Mouse (Mus musculus): ENCODE measurements around the gene C9orf72. TPM values are rescaled to one million over a fixed set of nuclear protein-coding genes. Genes with fewer than 3 reads are reported as not detected.
A peak's percentile ranks its signal among the peaks of the same experiment; 100 is the strongest.
"Not testable (repeated sequence)": the region's sequence is repeated elsewhere in the genome, so short reads cannot be mapped to it uniquely, and the experiment has no call there.

Gene C9orf72
- polyA plus RNA-seq (2015; fragmentation: Nextera tagmentation; extraction: Ambion mirVana): 11.7 and 12.0 TPM in 2 replicates

- peak within 1 kb of the TSS; percentile 93 for H3K4me3 ChIP-seq (replicated peaks)
- no peaks in the 10 kb centered on the region for H3K4me1 ChIP-seq
- H3K9me3 ChIP-seq: no peaks in the 10 kb centered on the region
- peak; percentile 98 for ATAC-seq (ENCODE audit: insufficient read depth, low FRiP score, low read depth)
- H3K36me3 ChIP-seq: no peaks in the 10 kb centered on the region
- H3K9ac ChIP-seq: peak within 1 kb of the TSS; percentile 78
- H3K4me2 ChIP-seq: peak within 1 kb of the TSS; percentile 77
- H3K27me3 ChIP-seq (replicated peaks): no peaks in the 10 kb centered on the region
- WGBS: under 1% methylated on average over 50 of the region's 51 CpGs
- peak within 1 kb of the TSS; percentile 76 for H3K27ac ChIP-seq
Measured at GRCm38 (mm10) chr4:35225734-35226495, at the start of gene C9orf72. TSS of gene C9orf72 (minus strand) at chr4:35226175.

- 63% methylated on average over 9 of the region's 9 CpGs for WGBS
- no peaks in the 10 kb centered on the region for H3K36me3 ChIP-seq
- no peak for ATAC-seq (ENCODE audit: insufficient read depth, low FRiP score, low read depth)
- no peak overlapping the region for H3K27ac ChIP-seq
- H3K4me3 ChIP-seq (replicated peaks): no peak overlapping the region
- no peak overlapping the region for H3K4me2 ChIP-seq
- no peak overlapping the region for H3K9ac ChIP-seq
- no peaks in the 10 kb centered on the region for H3K9me3 ChIP-seq
- H3K4me1 ChIP-seq: no peaks in the 10 kb centered on the region
- H3K27me3 ChIP-seq (replicated peaks): no peaks in the 10 kb centered on the region
Measured at GRCm38 (mm10) chr4:35259006-35259405, 33.0 kb upstream of the C9orf72 start.

GRCm38 (mm10) chr4:35244023-35244422, 18.0 kb upstream of the C9orf72 start:
- Histone ChIP-seq H3K4me1 (no peaks in the 10 kb centered on the region), H3K4me3 (replicated peaks) (no peak overlapping the region), H3K9me3 (no peaks in the 10 kb centered on the region), H3K36me3 (no peaks in the 10 kb centered on the region), H3K27ac (no peak overlapping the region), H3K9ac (no peak overlapping the region), H3K27me3 (replicated peaks) (no peaks in the 10 kb centered on the region), H3K4me2 (no peak overlapping the region)
- WGBS: 50% methylated on average over 1 of the region's 1 CpGs
- ATAC-seq (ENCODE audit: insufficient read depth, low FRiP score, low read depth): no peak

DNA sequence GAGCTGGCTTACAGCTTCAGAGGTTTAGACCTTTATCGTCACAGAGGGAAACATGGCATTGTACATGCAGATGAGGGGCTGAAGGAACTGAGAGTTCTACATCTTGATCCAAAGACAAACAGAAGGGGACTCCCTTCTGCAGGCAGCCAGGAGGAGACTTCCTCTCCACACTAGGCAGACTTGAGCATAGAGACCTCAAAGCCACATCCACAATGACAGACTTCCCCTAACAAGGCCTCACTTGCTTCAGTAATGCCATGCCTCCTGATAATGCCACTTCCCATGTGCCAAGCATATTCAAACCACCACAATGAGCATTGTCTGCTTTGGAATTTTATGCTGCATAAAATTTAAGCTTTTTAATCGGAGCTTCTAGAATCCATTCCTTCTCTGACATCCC, 15.8 kb upstream of the C9orf72 start:
- no peak overlapping the region for H3K9ac ChIP-seq
- H3K4me1 ChIP-seq: no peaks in the 10 kb centered on the region
- H3K4me3 ChIP-seq (replicated peaks): no peak overlapping the region
- no peaks in the 10 kb centered on the region for H3K9me3 ChIP-seq
- no peak for ATAC-seq (ENCODE audit: insufficient read depth, low FRiP score, low read depth)
- no peaks in the 10 kb centered on the region for H3K27me3 ChIP-seq (replicated peaks)
- H3K36me3 ChIP-seq: no peaks in the 10 kb centered on the region
- H3K4me2 ChIP-seq: no peak overlapping the region
- H3K27ac ChIP-seq: no peak overlapping the region
- WGBS: 71% methylated on average over 2 of the region's 2 CpGs

GRCm38 (mm10) chr4:35238696-35239095, 12.7 kb upstream of the C9orf72 start:
- Histone ChIP-seq H3K36me3 (no peaks in the 10 kb centered on the region), H3K9me3 (no peaks in the 10 kb centered on the region), H3K4me1 (no peaks in the 10 kb centered on the region), H3K27ac (no peak overlapping the region), H3K27me3 (replicated peaks) (no peaks in the 10 kb centered on the region), H3K4me3 (replicated peaks) (no peak overlapping the region), H3K9ac (no peak overlapping the region), H3K4me2 (no peak overlapping the region)
- WGBS: 82% methylated on average over 4 of the region's 4 CpGs
- ATAC-seq (ENCODE audit: insufficient read depth, low FRiP score, low read depth): no peak

DNA sequence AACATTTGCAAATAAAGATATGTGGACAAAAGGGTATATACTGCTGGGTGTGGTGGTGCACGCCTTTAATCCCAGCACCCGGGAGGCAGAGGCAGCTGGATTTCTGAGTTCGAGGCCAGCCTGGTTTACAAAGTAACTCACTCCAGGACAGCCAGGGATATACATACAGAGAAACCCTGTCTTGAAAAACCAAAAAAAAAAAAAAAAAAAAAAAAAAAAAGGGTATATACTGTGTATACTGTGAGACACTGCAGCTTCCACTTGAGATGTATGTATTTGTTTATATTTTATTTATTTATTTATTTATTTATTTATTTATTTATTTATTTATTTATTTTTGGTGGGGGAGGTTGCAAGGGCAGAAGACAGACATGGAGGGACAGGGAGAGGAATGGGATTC, 12.3 kb upstream of the C9orf72 start:
- not testable (repeated sequence) for H3K27ac ChIP-seq; ATAC-seq (ENCODE audit: insufficient read depth, low FRiP score, low read depth); H3K9me3 ChIP-seq; H3K27me3 ChIP-seq (replicated peaks); H3K36me3 ChIP-seq; H3K4me2 ChIP-seq; H3K9ac ChIP-seq; H3K4me3 ChIP-seq (replicated peaks); H3K4me1 ChIP-seq
- WGBS: 79% methylated on average over 3 of the region's 3 CpGs

DNA sequence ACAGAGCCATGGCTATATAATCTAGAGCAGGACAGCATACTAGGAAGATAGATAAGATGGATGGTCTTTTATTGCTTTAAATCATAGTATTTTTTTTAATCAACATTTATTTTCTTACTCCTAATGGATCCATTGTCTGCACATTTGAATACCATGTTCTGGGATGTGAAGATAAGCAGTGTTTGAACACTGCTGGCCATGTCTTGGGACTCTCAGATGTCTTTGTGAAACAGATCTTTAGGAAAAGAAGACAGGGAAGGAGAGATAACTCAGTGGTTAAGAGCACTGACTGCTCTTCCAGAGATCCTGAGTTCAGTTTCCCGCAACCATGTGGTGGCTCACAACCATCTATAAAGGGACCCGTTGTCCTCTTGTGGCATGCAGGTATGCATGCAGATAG, 10.3 kb upstream of the C9orf72 start:
- no peak overlapping the region for H3K27ac ChIP-seq
- 82% methylated on average over 2 of the region's 2 CpGs for WGBS
- H3K4me1 ChIP-seq: no peaks in the 10 kb centered on the region
- H3K9ac ChIP-seq: no peak overlapping the region
- no peaks in the 10 kb centered on the region for H3K27me3 ChIP-seq (replicated peaks)
- H3K9me3 ChIP-seq: no peaks in the 10 kb centered on the region
- ATAC-seq (ENCODE audit: insufficient read depth, low FRiP score, low read depth): no peak
- H3K36me3 ChIP-seq: no peaks in the 10 kb centered on the region
- H3K4me2 ChIP-seq: no peak overlapping the region
- H3K4me3 ChIP-seq (replicated peaks): no peak overlapping the region

- WGBS: 64% methylated on average over 4 of the region's 4 CpGs
Measured at GRCm38 (mm10) chr4:35228260-35228659, 2.3 kb upstream of the C9orf72 start.

DNA sequence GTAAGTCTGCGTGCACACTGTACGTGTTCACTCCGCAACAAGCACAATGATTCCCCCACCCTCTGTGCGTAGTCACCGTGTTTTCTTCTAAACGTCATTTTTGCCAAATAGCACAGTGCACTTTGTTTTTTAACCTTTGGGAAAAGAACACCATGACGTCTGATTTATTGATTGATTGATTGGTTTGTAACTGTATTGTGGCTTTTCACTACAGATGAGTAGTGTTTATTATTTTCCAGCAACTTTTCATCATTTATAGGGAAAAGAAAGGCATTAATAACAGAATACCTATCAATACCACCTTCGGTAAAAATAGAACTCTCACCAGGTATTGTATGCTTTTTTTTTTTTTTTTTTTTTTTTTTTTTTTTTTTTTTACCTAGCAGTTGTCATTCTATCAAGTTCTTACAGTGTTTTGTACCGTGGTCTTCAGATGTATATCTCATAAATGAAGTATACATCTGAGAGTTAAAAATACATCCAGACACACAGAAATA, 569 bp upstream of the C9orf72 start:
- Histone ChIP-seq H3K4me2 (peak overlapping the region; percentile 77), H3K4me3 (replicated peaks) (peak overlapping the region; percentile 93), H3K36me3 (no peaks in the 10 kb centered on the region), H3K4me1 (no peaks in the 10 kb centered on the region), H3K27ac (peak overlapping the region; percentile 76), H3K9ac (peak overlapping the region; percentile 48; the same call in 1 of the 2 replicates), H3K27me3 (replicated peaks) (no peaks in the 10 kb centered on the region), H3K9me3 (no peaks in the 10 kb centered on the region)
- WGBS: 13% methylated on average over 9 of the region's 9 CpGs
- peak; percentile 29 for ATAC-seq (ENCODE audit: insufficient read depth, low FRiP score, low read depth)

More at GRCm38 (mm10) chr4:35228260-35228659, 2.3 kb upstream of the C9orf72 start:
- no peak overlapping the region for H3K9ac ChIP-seq
- no peak overlapping the region for H3K27ac ChIP-seq
- H3K27me3 ChIP-seq (replicated peaks): no peaks in the 10 kb centered on the region
- no peaks in the 10 kb centered on the region for H3K9me3 ChIP-seq
- no peak overlapping the region for H3K4me3 ChIP-seq (replicated peaks)
- ATAC-seq (ENCODE audit: insufficient read depth, low FRiP score, low read depth): no peak
- H3K4me1 ChIP-seq: no peaks in the 10 kb centered on the region
- H3K36me3 ChIP-seq: no peaks in the 10 kb centered on the region
- no peak overlapping the region for H3K4me2 ChIP-seq

- Histone ChIP-seq H3K36me3 (no peaks in the 10 kb centered on the region), H3K4me2 (peak overlapping the region; percentile 77), H3K27ac (peak overlapping the region; percentile 36; the same call in 1 of the 2 replicates), H3K27me3 (replicated peaks) (no peaks in the 10 kb centered on the region), H3K4me3 (replicated peaks) (peak overlapping the region; percentile 93), H3K9me3 (no peaks in the 10 kb centered on the region), H3K9ac (peak overlapping the region; percentile 78), H3K4me1 (no peaks in the 10 kb centered on the region)
- ATAC-seq (ENCODE audit: insufficient read depth, low FRiP score, low read depth): peak; percentile 33
- WGBS: under 1% methylated on average over 35 of the region's 40 CpGs
Measured at GRCm38 (mm10) chr4:35225141-35225733, 738 bp downstream of the C9orf72 start.

DNA sequence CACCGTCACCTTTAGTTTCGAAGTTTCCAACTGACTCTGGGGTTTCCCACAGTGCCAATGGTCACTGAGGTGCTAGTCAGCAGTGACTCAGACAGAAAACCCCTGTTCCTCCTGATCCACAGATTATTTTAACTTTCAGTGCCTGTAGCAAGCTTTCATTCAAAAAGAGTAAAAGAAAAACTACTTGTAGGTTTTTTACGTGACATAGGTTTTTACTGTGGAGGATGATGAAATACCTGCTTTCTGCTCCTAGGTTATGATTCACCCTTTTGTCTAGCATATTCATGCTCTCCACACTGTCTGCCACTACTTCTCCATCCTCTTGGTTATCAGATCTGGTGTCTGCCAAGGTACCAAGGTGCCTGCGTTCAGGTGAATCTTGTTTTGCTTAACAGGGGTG, 1.9 kb downstream of the C9orf72 start:
- Histone ChIP-seq H3K4me2 (no peak overlapping the region), H3K9me3 (no peaks in the 10 kb centered on the region), H3K27me3 (replicated peaks) (no peaks in the 10 kb centered on the region), H3K27ac (no peak overlapping the region), H3K4me1 (no peaks in the 10 kb centered on the region), H3K36me3 (no peaks in the 10 kb centered on the region), H3K9ac (no peak overlapping the region), H3K4me3 (replicated peaks) (no peak overlapping the region)
- ATAC-seq (ENCODE audit: insufficient read depth, low FRiP score, low read depth): no peak
- 84% methylated on average over 4 of the region's 4 CpGs for WGBS

DNA sequence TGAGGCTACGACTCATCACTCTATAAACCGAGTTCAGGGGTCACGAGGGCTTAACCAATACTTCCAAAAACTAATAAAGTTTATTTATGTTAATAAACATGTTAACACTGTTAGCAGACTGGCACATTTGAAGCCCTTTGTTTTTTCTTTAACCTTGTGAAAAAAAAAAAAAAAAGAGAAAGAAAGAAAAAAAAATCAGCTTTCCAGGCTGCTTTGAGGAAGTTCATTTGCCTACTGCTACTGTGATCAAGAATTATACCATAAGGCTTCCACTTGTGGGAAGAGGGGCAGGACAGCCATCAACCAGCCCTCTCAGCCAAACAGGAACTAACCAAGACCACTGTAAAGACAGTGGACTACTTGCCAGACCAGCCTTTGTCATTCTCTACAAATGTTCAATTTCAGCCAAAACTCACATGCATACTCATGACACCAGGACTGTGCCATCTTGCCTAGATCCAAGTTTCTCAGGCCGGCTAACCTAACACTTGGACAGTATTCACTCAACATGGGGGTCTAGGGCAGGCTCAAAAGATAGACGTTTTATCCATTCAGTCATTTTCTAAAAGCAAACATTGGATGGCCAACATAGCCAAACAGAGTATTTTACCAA, 2.5 kb downstream of the C9orf72 start:
- 77% methylated on average over 5 of the region's 5 CpGs for WGBS
- H3K4me3 ChIP-seq (replicated peaks): no peak overlapping the region
- ATAC-seq (ENCODE audit: insufficient read depth, low FRiP score, low read depth): no peak

More for the DNA sequence above, 2.5 kb downstream of the C9orf72 start:
- Histone ChIP-seq H3K9ac (no peak overlapping the region), H3K9me3 (no peaks in the 10 kb centered on the region), H3K27me3 (replicated peaks) (no peaks in the 10 kb centered on the region), H3K27ac (no peak overlapping the region), H3K4me2 (no peak overlapping the region), H3K4me1 (no peaks in the 10 kb centered on the region), H3K36me3 (no peaks in the 10 kb centered on the region)
